Mouse (Mus musculus): ENCODE measurements around the gene Ctnna3.

- no peak for TF ChIP-seq CTCF (IDR thresholded peaks at IDR 0.05; ENCODE audit: control insufficient read depth, insufficient read depth, low read length)
- TF ChIP-seq POLR2A (IDR thresholded peaks at IDR 0.05; ENCODE audit: borderline replicate concordance, control insufficient read depth, low read depth, low read length), result no peak
Measured at GRCm38 (mm10) chr10:63601206-63601605, 171.3 kb downstream of the Ctnna3 start.

Data from bone marrow, adult 2 months (tissue).